Mouse (Mus musculus) kidney, adult 18-20 months (tissue): ENCODE results near the gene Prdm10.

ENCODE experiments used
- DNase-seq: peaks from one replicate; pipeline ENCODE4 v3.0.0; 2021

The Prdm10 gene

DNA sequence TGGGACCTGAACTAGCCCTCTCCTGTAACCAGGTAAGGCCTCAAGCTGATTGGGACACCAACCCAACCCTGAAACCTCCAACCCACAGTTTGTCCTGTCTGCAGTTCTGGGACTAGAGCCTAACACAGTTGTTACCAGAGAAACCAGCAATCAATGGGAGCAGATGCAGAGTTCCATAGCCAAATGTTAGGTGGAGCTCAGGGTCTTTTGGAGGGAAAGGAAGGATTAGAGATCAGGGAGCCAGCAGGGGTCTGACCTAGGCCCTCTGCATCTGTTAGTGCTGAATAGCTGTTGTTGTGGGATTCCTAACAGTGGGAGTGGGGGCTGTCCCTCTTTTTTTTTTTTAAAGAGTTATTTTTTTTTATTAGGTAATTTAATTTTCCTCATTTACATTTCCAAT is 96.3 kb downstream of the Prdm10 start:
- DNase-seq, result no peak

DNA sequence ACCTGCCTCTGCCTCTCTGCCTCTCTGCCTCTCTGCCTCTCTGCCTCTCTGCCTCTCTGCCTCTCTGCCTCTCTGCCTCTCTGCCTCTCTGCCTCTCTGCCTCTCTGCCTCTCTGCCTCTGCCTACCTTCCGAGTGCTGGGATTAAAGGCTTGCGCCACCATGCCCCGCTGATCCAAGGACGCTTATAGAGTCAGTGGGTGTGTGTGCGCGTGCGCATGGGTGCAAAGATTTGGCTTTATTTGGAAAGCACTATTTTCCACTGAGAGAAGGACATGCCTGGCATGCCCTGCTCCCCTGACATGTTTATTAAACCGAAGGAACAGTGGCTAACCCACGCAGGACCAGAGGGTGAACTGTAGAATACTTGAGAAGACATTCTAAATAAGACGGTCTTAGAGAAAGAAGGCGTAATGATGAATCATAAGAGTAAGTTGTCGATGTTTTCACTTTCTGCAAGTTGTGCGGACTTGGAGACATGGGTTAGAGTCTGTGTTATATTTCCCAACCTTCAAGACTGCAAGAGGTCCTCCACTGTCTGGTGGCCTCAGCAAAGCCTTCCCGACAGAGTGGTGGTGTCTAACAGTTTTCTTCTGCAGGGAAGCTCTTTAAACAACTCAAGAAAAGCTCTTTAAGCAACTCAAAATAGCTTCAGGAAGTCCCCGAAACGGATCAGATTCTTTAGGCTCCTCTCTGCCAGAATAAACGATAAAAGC is 104.6 kb downstream of the Prdm10 start:
- DNase-seq, result no peak

DNA sequence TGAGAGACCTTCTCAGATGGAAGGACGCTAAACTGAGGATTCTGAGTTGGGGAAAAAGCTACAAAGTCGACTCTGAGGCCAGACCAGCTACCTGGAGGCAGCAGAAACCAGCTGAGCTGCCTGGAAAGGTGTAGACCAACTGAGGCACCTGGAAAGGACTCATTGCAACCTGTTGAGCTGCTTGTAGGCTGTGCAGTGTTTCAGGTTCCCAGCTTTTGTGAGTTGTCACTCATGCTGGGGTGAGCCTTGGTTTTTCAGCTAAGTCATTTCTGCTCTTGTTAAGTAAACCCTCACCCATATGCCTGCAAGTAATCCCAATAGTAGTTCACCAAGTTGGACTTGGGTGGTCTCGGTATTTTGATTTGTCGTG is 105.1 kb downstream of the Prdm10 start:
- no peak for DNase-seq

DNA sequence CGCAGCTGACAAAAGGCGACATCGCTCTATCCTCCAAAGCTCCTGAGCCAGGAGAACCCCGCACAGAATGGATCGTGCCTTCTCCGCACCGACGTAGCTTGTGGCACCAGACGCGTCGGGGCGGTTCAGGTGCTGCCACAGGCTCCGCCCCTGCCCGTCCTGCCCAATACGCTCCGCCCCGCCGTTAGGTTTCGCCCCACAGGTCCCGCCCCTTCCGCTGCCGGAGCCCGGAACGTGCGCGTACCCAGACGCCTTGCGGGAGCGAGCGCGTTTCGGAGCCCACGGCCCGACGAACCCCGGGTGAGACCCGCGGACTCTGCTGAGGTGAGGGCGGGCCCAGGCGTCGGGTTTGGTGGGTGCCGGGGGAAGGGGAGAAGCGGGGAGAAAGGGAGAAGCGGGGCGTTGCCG is 105.6 kb downstream of the Prdm10 start, which contains the start of gene Nfrkb:
Gene Nfrkb (plus strand): TSS at position 246 of the 408 bp plus-strand sequence.
- peak; percentile 95 for DNase-seq

DNA sequence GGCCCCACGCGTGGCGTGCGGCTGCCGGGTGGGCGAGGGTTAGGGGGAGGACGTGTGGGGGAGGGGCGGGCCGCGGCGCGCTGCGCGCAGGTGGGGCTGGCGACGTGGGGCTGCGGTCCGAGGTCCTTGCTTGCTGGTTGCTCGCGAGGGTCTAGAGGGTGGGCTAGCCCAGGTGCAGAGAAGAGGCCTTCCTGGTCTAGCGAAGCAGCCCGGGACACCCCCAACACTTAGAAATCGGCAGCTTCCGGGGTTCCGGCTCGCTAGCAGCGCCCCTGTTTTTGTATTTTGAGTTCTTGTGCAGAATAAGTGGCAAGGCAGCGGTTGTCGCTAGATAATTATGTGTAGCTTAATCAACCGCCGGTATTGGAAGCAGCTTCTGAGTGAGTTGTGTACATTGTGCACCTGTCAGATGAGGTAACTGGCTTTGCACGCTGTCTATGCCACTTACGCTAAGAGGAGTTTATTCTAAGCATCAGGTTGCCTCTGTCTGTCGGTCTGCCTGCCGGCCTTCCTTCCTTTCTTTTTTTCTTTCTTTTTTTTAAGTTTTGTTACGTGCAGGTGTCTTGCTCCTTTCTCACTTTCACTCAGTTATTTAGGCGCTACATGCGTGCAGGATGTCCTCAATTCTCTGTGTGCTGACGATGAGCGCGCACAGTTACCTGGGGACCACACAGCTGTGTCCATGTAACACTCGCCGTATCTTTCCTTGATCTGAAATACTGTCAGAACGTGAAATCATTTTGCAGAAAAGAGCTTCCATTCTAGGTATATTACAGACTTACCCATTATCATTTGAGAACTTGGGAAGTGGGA is 106.2 kb downstream of the Prdm10 start:
- no peak for DNase-seq

DNA sequence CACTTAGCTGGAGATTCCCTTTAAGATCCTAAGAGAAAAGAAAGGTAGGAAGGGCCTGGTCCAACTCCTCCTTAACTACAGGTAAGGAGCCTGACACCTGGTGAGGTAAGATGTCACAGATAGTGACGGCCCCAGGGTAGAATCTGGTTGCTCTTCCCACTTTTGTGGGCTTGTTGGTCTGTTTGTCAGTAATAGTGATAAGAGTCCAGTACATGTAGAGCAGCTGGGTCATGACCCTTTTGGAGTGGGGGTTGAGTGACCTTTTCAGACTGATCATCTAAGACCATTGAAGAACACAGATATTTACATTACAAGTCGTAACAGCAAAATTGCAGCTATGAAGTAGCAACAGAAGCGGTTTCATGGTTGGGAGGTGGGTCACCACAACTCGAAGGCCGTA is 106.9 kb downstream of the Prdm10 start:
- DNase-seq, result no peak

DNA sequence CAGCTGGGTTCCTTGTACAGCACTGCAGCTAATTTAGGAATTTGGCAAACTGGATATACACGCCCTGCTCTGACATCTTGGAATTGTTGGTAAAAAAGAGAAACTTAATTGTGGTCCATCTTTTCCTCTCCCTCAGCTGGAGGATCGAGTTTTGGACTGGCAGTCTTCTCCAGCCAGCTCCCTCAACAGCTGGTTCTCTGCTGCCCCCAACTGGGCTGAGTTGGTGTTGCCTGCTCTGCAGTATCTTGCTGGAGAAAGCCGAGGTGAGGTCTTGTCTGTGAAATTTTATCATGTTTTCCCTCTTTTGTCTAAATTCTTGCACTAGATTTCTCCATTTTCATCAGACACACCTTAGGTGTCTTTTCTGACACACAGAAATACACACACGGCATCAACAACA is 120.1 kb downstream of the Prdm10 start:
- DNase-seq, result peak; percentile 74

DNA sequence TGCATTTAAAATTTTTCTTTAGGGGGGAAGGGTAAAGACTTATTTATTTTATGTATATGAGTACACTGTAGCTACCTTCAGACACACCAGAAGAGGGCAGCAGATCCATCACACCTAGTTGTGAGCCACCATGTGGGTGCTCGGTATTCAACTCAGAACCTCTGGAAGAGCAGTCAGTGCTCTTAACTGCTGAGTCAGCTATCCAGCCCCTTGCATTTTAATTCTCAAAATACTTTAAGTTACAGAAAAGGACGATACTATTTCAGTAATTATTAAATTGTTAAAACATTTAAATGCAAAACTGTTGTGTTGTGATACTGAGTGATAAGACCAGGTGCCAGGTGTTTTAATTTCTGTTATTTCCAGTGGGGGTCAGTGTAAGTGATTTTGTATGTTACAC is 124.0 kb downstream of the Prdm10 start:
- no peak for DNase-seq

DNA sequence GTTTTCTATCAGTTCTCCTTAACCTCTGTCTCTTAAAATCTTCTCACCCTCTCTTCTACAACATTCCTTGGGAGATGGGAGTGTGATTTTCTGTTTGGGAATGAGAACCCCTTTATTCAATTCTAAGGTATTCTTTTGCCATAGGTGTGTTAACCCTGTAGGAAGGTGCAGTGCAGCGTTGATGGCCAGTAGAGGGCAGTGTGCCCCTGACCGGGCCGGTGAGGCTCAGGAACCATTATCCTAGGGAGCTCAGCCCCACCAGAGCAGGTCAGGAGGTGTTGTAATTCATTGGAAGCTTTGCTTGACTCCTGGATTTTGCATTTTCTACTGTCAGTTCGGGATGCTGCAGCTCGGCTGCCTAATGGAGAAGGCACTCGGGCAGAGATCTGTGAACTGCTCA is 124.9 kb downstream of the Prdm10 start:
- DNase-seq, result peak; percentile 46

DNA sequence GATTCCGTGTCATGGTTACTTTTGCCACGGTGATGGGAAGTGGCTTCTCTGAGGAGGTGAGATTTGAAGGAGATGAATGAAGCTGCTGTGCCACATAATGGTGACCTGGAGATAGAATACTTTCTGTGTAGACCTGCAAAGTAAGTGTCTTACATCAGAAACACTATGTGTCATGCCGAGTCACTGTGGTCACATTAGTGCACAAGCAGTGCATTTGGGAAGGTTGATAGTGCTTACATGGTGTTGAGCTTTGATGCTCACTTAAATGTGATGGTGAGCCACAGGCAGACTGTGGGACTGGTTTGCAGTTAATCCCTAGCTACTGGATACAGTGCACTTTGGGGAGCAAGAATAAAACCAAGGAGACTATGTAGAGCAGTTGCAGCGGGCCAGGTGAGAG is 131.8 kb downstream of the Prdm10 start:
- no peak for DNase-seq

DNA sequence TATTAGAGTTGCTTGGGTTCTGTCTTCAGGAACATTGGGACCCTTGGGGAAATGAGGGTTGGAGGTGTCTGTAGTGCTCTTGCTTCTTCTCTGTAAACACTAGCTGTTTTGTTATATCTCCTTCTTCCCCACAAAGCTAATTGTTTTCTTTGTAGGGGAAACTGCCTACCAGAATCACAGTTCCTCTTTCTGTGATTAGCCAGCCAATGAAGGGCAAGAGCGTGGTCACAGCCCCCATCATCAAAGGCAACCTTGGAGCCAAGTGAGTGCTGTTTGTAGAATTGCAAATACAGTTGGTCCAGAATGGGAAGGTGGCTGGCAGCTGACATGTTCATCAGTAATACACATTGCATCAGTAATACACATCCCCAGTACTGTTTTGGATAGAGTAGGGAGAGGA is 138.5 kb downstream of the Prdm10 start:
- DNase-seq, result no peak

DNA sequence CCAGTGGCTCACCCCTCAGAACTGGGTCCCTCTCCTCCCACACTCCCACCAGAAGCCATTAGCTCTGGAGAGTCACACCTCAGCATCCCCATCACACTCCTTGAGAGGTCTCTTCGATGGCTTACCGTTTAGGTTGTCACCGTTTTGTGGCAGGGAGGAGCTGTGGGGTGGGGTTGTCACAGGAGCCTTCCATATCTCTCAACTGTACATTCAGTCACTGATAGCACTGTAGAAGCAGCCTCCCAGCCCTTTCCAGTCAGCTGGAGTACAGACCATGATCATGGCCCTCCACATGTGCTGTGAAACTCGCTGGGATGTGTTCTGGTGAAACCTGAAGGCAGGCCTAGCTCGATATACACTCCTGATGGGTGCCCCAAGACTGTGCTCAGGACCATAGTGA is 141.8 kb downstream of the Prdm10 start:
- no peak for DNase-seq

DNA sequence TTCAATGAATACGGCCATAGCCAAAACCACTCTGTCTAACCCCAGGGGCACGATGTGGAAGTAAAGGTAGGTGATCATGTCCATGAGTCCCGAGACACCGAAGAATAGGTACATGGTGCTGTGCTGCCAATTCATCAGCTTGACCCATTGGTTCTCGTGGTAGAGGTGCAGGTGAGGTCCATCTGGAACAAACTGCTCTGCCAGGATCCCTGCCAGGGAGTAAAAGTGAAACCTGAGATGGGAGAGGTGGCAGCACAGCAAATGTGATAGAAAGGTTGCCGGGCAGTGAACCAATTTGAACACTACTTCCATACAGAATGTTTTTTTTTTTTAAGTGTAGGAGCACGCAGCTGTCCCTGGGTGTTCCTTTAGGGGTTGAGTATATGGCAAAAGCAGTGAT is 148.6 kb downstream of the Prdm10 start:
- no peak for DNase-seq

DNA sequence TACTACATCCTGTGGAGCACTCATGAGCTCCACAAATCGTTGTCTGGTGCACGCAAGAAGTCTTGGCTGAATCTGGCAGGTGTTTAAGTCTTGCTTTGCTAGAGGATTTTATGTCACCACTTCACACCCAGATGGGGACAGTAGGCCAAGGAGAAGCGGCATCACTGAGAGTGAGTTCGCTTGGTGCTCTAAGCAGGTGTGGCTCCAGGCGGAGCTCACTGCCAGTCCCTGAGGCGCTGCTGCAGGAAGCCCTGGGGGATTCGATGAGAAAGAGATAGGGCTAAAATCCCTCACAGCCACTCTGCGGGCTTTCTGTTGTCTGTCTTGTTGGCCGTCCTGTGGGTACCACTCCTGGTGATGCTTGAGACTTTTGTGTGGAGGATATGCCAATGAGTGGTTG is 149.7 kb downstream of the Prdm10 start:
- DNase-seq, result no peak
